Mouse (Mus musculus): Measurements from ENCODE around the gene Mybph.
A peak's percentile ranks its signal among the peaks of the same experiment; 100 is the strongest.

Gene Mybph

GRCm38 (mm10) chr1:134211631-134212030, 18.4 kb downstream of the Mybph start:
- no peak for DNase-seq (ENCODE audit: low spot score in 2 of 2)

DNA sequence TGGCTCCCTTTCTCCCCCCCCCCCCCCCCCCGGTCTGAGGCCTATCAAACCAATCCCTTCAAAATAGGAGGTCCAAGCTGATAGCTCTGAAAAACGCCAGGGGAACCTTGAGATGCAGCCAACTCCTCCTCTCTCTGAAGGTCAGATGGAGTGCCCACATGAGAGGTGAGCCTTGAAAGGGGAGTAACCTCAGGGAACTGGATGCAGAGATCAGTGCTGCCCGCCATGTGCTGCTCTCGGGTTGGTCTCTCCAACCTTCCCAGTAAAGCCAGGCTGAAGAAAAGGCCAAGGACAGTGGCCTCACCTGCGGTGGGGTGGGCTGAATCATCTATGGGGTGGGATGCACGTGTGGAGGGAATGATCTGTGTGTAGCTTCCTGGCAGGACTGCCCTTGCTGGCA, 19.1 kb downstream of the Mybph start:
- no peak for DNase-seq (ENCODE audit: low spot score in 2 of 2)

DNA sequence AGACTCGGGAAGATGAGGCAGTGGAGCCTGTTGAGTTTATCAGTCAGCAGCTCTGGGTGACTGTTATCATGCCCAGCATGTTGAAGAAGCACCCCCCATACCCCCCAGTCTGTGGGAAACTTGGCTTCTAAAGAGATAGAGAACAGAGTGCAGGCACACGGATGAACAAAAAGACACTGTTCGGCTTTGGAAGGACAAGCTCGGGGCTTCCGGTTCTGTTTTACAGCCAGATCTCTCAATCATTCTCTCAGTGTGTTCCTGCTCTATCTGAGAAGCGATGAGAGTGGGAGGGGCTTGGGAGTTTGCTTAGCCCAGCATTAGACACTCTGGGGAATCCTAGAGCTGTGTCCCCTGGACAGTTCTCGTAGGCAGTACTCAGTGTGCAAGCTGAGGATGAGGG, 20.2 kb downstream of the Mybph start:
- no peak for DNase-seq (ENCODE audit: low spot score in 2 of 2)

DNA sequence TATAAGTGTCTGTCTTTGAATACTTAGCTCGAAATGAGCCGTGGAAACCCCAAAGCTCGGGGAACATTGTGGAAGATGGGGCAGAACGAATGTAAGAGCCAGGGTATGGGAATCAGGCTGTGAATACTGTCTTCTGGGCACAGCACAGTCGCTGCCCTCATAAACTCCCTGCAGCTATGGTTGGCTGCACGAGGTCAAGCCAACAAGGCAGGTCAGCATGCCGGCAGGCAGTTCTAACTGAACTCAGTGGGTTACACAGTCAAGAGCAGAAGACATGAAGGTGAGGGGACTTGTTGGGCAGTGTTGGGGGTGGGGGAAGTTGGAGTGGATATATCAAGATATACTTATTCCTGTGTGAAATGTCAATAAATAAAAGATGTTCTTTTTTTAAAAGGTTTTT, 21.8 kb downstream of the Mybph start:
- no peak for DNase-seq (ENCODE audit: low spot score in 2 of 2)

- no peak for DNase-seq (ENCODE audit: low spot score in 2 of 2)
These were observed 22.7 kb downstream of the Mybph start for GRCm38 (mm10) chr1:134215751-134216628.

- no peak for DNase-seq (ENCODE audit: low spot score in 2 of 2)
These were observed 23.4 kb downstream of the Mybph start for GRCm38 (mm10) chr1:134216629-134216971.

DNA sequence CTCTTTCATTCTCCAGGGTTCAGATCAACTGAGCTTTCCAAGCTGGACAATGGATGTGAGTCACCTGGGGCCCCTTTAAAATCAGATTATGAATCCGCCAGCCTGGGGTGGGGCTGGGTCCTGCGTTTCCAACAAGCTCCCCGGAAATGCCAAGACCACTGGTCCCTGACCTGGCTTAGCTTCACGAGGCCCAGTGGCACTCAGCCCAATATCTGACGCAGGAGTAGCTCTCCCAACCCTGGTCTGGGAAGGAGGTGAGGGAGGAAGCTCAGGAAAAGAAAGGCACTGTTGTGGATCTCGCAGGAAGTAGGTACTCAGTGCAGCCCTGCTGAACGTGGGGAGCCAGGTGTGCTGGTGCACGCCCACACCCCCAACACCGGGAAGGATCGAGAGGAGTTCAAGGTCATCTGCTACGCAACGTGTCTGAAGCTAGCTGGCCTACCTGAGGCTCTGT, 23.8 kb downstream of the Mybph start:
- DNase-seq (ENCODE audit: low spot score in 2 of 2), result no peak

- no peak for DNase-seq (ENCODE audit: low spot score in 2 of 2)
These were observed 24.7 kb downstream of the Mybph start for GRCm38 (mm10) chr1:134217942-134218341.

- no peak for DNase-seq (ENCODE audit: low spot score in 2 of 2)
These were observed 26.4 kb downstream of the Mybph start for GRCm38 (mm10) chr1:134219608-134220007.

DNA sequence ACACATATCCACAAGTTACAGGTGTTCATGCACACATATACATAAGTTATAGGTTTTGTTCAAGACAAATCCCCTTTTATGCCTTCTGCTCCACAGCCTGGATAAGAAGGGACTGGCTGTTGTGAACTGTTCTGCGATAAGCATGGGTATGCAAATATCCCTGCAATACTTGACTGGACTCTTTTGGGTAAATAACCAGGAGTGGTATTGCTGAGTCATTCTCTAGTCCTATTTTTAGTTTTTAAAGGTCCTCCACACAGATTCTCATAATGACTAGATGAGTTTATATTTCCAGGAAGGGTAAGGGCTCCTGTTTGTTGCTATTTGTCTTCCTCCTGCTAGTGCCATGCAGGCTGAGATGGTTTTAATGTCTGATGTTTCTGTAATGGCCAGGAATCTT, 27.9 kb downstream of the Mybph start:
- DNase-seq (ENCODE audit: low spot score in 2 of 2), result no peak

GRCm38 (mm10) chr1:134222122-134223055, 29.1 kb downstream of the Mybph start:
- no peak for DNase-seq (ENCODE audit: low spot score in 2 of 2)

DNA sequence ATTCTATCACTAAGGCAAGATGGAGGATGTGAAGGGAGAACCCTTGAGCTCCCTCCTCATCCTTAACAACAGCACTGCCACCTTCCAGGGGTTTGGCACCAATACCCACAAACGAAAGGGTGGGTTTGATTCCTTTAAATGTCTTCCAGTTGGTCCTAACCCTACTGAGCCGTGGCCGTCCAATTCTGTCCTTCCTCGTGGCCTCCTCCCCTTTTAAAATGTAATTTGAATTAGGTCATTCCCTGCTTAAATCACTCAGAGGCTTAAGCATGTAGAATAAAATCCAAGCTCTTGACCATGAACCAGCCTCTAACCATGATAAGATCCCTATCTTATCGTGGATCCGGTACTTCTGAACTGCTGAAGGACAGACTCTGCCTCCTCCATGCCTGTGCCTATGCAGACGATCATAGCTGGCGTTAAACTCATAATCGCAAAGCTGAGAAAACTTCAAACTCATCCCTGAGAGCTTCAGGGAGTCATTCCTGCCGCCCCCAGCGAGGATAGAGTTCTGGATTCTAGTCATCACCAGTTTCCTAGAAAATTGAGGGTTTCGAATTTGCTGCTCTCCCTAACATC, 31.5 kb downstream of the Mybph start:
- no peak for DNase-seq (ENCODE audit: low spot score in 2 of 2)

GRCm38 (mm10) chr1:134225375-134225774, 32.1 kb downstream of the Mybph start:
- DNase-seq (ENCODE audit: low spot score in 2 of 2), result no peak

DNA sequence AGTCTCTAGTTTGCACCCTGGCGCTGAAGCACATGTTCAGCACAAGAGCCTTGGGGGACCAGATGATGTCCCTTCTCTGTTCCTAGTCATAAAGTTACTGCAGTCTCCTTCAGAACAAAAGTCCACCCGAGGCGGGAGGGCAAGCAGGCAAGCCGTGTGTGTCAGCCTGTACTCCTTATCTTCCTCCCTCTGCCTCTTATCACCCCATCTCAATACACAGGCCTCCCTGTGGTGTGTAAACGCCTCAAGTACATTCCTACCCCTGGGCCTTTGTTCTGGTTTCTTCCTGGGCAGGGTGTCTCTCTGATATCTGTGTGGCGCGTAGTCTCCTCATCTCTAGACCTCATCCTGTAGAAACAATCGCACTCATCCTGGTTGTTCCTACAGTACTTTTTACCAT, 33.5 kb downstream of the Mybph start:
- no peak for DNase-seq (ENCODE audit: low spot score in 2 of 2)

DNA sequence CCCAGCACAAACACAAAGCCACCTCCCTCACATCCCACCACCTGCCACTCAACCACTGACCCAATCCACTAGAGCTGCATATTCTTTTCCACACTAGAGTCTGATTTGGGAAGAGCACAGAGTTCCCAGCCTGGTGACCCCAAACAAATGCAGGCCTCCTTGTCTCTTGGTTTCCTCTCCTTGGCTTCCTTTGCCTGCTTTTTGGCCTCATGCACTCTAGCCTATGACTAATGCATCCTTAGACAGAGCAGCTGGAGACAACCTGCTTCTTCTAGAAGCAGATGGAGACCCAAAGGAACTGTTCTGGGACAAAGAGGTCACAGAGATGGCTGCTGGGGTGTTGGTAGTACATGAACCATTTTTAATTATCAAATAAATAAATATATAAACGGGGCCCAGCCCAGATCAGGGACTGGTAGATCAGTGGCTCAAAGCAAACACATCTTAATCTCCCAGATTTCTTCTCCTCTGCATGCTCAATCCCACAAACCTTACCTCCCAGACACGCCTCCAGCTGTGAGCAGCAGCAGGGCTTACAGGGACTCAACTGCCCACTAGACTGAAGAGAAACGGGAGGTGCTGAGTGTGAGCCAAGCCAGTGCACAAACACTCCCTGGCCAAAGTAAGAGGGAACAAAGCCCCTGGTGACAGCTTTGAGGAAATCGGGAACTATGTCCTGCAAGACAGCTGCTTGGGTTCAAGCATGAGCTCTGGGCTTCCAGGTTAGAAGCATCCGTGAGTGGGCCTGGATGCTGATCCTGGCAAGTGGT, 36.7 kb downstream of the Mybph start:
- DNase-seq (ENCODE audit: low spot score in 2 of 2), result no peak

GRCm38 (mm10) chr1:134230638-134231228, 37.5 kb downstream of the Mybph start:
- DNase-seq (ENCODE audit: low spot score in 2 of 2), result no peak

DNA sequence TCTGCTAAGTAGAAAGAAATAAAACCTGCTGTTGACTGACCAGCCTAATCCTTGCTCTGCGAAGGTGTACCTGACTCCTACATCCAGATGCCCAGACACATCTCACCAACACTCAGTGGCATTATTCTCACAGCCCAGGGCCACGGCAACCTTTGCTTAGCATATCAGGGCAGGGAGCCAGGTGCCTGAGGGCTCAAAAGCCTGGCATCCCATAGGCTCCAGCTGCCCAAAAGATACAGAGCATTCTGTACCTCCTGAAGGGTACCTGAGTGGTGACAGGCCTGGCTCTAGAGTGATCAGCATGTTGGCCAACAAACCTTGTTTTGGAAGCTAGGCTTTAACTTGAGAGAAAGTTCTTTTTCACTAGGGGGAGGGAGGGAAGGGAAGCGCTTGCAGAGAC, 38.0 kb downstream of the Mybph start:
- no peak for DNase-seq (ENCODE audit: low spot score in 2 of 2)

DNA sequence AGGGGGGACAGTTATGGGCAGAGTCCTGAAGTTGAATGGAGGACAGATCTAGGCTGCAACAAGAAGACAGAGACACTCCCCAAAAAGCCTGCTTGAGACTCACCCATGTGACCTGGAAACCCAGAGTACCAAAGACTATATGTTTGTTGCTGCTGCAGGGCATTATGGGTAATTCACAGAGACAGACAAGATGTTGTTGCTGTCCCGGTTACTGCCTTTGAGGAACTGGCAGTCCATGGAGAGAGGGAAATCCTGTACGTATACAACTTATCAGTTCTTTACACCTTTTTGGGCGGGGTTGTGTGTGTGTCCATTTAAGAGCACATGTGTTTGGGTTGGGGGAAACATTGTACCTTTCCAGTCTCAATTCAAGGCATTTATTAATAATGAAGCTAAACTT, 38.4 kb downstream of the Mybph start:
- no peak for DNase-seq (ENCODE audit: low spot score in 2 of 2)

- no peak for DNase-seq (ENCODE audit: low spot score in 2 of 2)
These were observed 39.1 kb downstream of the Mybph start for GRCm38 (mm10) chr1:134232326-134232725.

GRCm38 (mm10) chr1:134232778-134233531, 39.7 kb downstream of the Mybph start:
- DNase-seq (ENCODE audit: low spot score in 2 of 2), result peak in 1 of 2 experiments; percentile 73
